9 mouse cellular contexts compared by ENCODE assay signal in the genomic region with DNA sequence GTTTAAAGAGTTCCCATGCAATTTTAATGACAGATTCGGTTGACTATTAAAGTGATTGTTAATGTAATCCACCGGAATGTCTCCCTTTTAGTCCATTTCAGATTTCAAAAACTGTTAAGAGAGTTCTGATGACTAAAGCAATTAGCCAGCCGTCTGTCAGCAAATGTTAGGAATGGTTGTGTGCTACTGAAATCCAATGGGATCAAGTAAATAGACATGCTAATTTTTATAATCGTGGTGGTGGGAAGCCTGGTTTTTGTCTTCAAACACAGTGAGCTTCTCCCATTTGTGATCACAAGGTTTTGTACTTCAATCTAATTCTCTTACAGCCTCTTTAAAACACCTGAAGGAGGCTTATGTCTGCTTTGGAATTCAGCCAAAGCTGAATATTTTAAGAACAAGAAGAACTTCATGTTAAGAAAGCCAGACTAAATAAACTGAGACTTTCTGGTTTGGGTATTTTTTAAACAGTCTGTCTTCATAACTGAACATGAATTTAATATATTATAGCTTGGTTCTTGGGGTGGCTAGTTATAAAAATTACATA. TPM values are rescaled to one million over a fixed set of nuclear protein-coding genes. Genes with fewer than 3 reads are reported as not detected.
DNase-seq lines count a peak whose midpoint lies in the region; ATAC-seq and TF ChIP-seq lines count a peak whose summit lies in the region.
"Had no signal": no experiment of that assay in that cellular context is flagged by ENCODE, and none has a peak within 500 bp of the region (broad histone marks: within the 10 kb centered on the region; RNA-seq: fewer than 3 reads in every experiment).

No protein-coding gene starts in this region.

- H3K9me3 ChIP-seq in forebrain, postnatal 0 days (ENCODE audit: low read length): no peaks in the 10 kb centered on the region
- no peaks in the 10 kb centered on the region for H3K9me3 ChIP-seq in forebrain, embryonic 11.5 days (ENCODE audit: control insufficient read depth, low read length)
- no peaks in the 10 kb centered on the region for H3K9me3 ChIP-seq in kidney, embryonic 16.5 days (ENCODE audit: low read length)
- no peaks in the 10 kb centered on the region for H3K9me3 ChIP-seq in liver, embryonic 15.5 days (replicated peaks)

- H3K9ac ChIP-seq in forebrain, postnatal 0 days: no peak overlapping the region
- H3K9ac ChIP-seq in forebrain, embryonic 11.5 days (ENCODE audit: low read length): no peak overlapping the region
- H3K9ac ChIP-seq in kidney, embryonic 16.5 days (replicated peaks; ENCODE audit: low read length): no peak overlapping the region
- H3K9ac ChIP-seq in liver, embryonic 15.5 days: no peak overlapping the region

- no peak overlapping the region for H3K4me3 ChIP-seq in forebrain, postnatal 0 days (ENCODE audit: low read depth, low read length)
- H3K4me3 ChIP-seq in forebrain, embryonic 11.5 days (ENCODE audit: low read depth, low read length): no peak overlapping the region
- peak overlapping the region; percentile 22 for H3K4me3 ChIP-seq in kidney, embryonic 16.5 days (ENCODE audit: low read length)
- 0 out of 2 replicates have a peak overlapping the region, but pooled peaks have one; percentile 65 for H3K4me3 ChIP-seq in liver, embryonic 15.5 days (replicated peaks)

- H3K4me1 ChIP-seq in forebrain, postnatal 0 days (ENCODE audit: insufficient read depth): no peaks in the 10 kb centered on the region
- H3K4me1 ChIP-seq in forebrain, embryonic 11.5 days (replicated peaks; ENCODE audit: control insufficient read depth, insufficient read depth, low read length): peaks cover 6% of the 10 kb centered on the region
- H3K4me1 ChIP-seq in kidney, embryonic 16.5 days (ENCODE audit: insufficient read depth, low read length): peaks cover 43% of the 10 kb centered on the region
- H3K4me1 ChIP-seq in liver, embryonic 15.5 days (replicated peaks): peaks cover 19% of the 10 kb centered on the region

- H3K27me3 ChIP-seq in forebrain, postnatal 0 days (ENCODE audit: insufficient read depth, low read length): peaks cover 2% of the 10 kb centered on the region
- peaks cover 15% of the 10 kb centered on the region for H3K27me3 ChIP-seq in forebrain, embryonic 11.5 days (ENCODE audit: control insufficient read depth, insufficient read depth, low read length)
- H3K27me3 ChIP-seq in kidney, embryonic 16.5 days (ENCODE audit: insufficient read depth, low read length): peaks cover 4% of the 10 kb centered on the region; the same call in 1 of the 2 replicates
- H3K27me3 ChIP-seq in liver, embryonic 15.5 days: peaks cover 50% of the 10 kb centered on the region

- ATAC-seq in forebrain, postnatal 0 days: no peak
- no peak for ATAC-seq in forebrain, embryonic 11.5 days (replicated peaks; ENCODE audit: low FRiP score)
- no peak for ATAC-seq in kidney, embryonic 16.5 days (ENCODE audit: low FRiP score, low TSS enrichment)
- no peak for ATAC-seq in liver, embryonic 15.5 days (ENCODE audit: insufficient read depth)
- ATAC-seq: hindbrain, embryonic 16.5 days had no signal

- no peak for TF ChIP-seq CTCF in forebrain, postnatal 0 days (IDR thresholded peaks at IDR 0.05; ENCODE audit: low read depth)

- peak; percentile 10 for DNase-seq in forebrain, postnatal 0 days
- DNase-seq in forebrain, embryonic 11.5 days (ENCODE audit: low spot score): no peak
- no peak for DNase-seq in kidney, postnatal 14 days
- peak; percentile 49 for DNase-seq in brain, adult 2 months (ENCODE audit: low read depth, low spot score)
- DNase-seq in left cerebral cortex, adult 11 months (ENCODE audit: low spot score): no peak
- DNase-seq in ovary, postnatal 36 days (ENCODE audit: low spot score): no peak

- no peaks in the 10 kb centered on the region for H3K36me3 ChIP-seq in forebrain, postnatal 0 days (ENCODE audit: insufficient read depth)
- H3K36me3 ChIP-seq in forebrain, embryonic 11.5 days (ENCODE audit: control insufficient read depth, insufficient read depth, low read length): no peaks in the 10 kb centered on the region
- no peaks in the 10 kb centered on the region for H3K36me3 ChIP-seq in kidney, embryonic 16.5 days (ENCODE audit: insufficient read depth, low read length)
- H3K36me3 ChIP-seq in liver, embryonic 15.5 days (replicated peaks): no peaks in the 10 kb centered on the region

- no peak overlapping the region for H3K27ac ChIP-seq in forebrain, postnatal 0 days (ENCODE audit: low read depth, low read length)
- H3K27ac ChIP-seq in forebrain, embryonic 11.5 days (ENCODE audit: low read depth, low read length): no peak overlapping the region
- no peak overlapping the region for H3K27ac ChIP-seq in kidney, embryonic 16.5 days (ENCODE audit: low read length)
- H3K27ac ChIP-seq in liver, embryonic 15.5 days (replicated peaks): no peak overlapping the region

- H3K4me2 ChIP-seq in forebrain, postnatal 0 days (ENCODE audit: low read depth): no peak overlapping the region
- H3K4me2 ChIP-seq in forebrain, embryonic 11.5 days (ENCODE audit: low read depth, low read length, severe bottlenecking): no peak overlapping the region
- H3K4me2 ChIP-seq in kidney, embryonic 16.5 days (replicated peaks; ENCODE audit: low read depth, low read length): peak overlapping the region; percentile 89
- peak overlapping the region; percentile 77 for H3K4me2 ChIP-seq in liver, embryonic 15.5 days

- WGBS in forebrain, postnatal 0 days: 37% methylated on average over 4 of the region's 4 CpGs
- WGBS in forebrain, embryonic 11.5 days: 58% methylated on average over 4 of the region's 4 CpGs
- 55% methylated on average over 4 of the region's 4 CpGs for WGBS in kidney, embryonic 16.5 days
- WGBS in liver, embryonic 15.5 days (ENCODE audit: insufficient replicate concordance): 55% methylated on average over 4 of the region's 4 CpGs

RNA-seq across cellular contexts. Expression of gene Map3k5, which starts 1.6 kb away (rescaled TPM):
- total RNA-seq in forebrain, postnatal 0 days (2014; rRNA removed): 4.8 and 5.8 TPM in 2 replicates
- 0.77 and 1.3 TPM in 2 replicates for polyA plus RNA-seq in forebrain, postnatal 0 days (2015; fragmentation: Nextera tagmentation; extraction: Ambion mirVana)
- polyA plus RNA-seq in forebrain, embryonic 11.5 days (2014; fragmentation: Nextera tagmentation; extraction: Ambion mirVana): 0.49 and 0.80 TPM in 2 replicates
- polyA plus RNA-seq in kidney, embryonic 16.5 days (2015; fragmentation: Nextera tagmentation; extraction: Ambion mirVana): 2.4 and 3.0 TPM in 2 replicates
- 0.79 and 0.85 TPM in 2 replicates for polyA plus RNA-seq in liver, embryonic 15.5 days (2015; fragmentation: Nextera tagmentation; extraction: Ambion mirVana)

RNA-seq across cellular contexts. Expression of gene Pex7, which starts 28.4 kb away (rescaled TPM):
- 26.5 and 38.2 TPM in 2 replicates for total RNA-seq in forebrain, postnatal 0 days (2014; rRNA removed)
- 31.2 and 33.8 TPM in 2 replicates for polyA plus RNA-seq in forebrain, postnatal 0 days (2015; fragmentation: Nextera tagmentation; extraction: Ambion mirVana)
- 27.2 and 28.0 TPM in 2 replicates for polyA plus RNA-seq in forebrain, embryonic 11.5 days (2014; fragmentation: Nextera tagmentation; extraction: Ambion mirVana)
- 39.1 and 40.4 TPM in 2 replicates for polyA plus RNA-seq in kidney, embryonic 16.5 days (2015; fragmentation: Nextera tagmentation; extraction: Ambion mirVana)
- 27.7 and 28.9 TPM in 2 replicates for polyA plus RNA-seq in liver, embryonic 15.5 days (2015; fragmentation: Nextera tagmentation; extraction: Ambion mirVana)

Comparison
In these comparisons a context has a peak if more than half of its experiments do, and no peak if none do; other contexts are left out.
1. DNase-seq: peak in forebrain, postnatal 0 days (single experiment) and brain, adult 2 months (single experiment); none in forebrain, embryonic 11.5 days (single experiment), kidney, postnatal 14 days (single experiment), left cerebral cortex, adult 11 months (single experiment) and ovary, postnatal 36 days (single experiment).
2. H3K4me2 ChIP-seq: peak in kidney, embryonic 16.5 days (single experiment) and liver, embryonic 15.5 days (single experiment); none in forebrain, postnatal 0 days (single experiment) and forebrain, embryonic 11.5 days (single experiment).
3. H3K4me3 ChIP-seq: peak in kidney, embryonic 16.5 days (single experiment) and liver, embryonic 15.5 days (single experiment); none in forebrain, postnatal 0 days (single experiment) and forebrain, embryonic 11.5 days (single experiment).